Mouse (Mus musculus) small intestine, adult 2 months (tissue): ENCODE measurements around the gene Gpr35.
A peak's percentile ranks its signal among the peaks of the same experiment; 100 is the strongest.

Experiments
- CTCF ChIP-seq: fragments of 200-500 bp; IDR thresholded peaks from 2 replicates; pipeline ENCODE4 v1.5.1; 2012; ENCODE audit warnings: low read depth, mild to moderate bottlenecking, control low read depth, inconsistent platforms, low read length, moderate library complexity, mixed read lengths; ENCODE audit not compliant: insufficient replicate concordance, insufficient read length; ENCODE audit errors: extremely low read depth
- POLR2A ChIP-seq: fragments of 200-500 bp; IDR thresholded peaks from 2 replicates; pipeline ENCODE4 v1.6.1; 2012; ENCODE audit warnings: low read depth, mild to moderate bottlenecking, control low read depth, inconsistent platforms, low read length, moderate library complexity

- TF ChIP-seq CTCF (no peak), POLR2A (peak; percentile 39; the same call in 1 of the 2 replicates)
Measured at GRCm38 (mm10) chr1:92950607-92951006, at the start of gene Gpr35.
